ENCODE assay signal across 21 mouse cellular contexts in genomic region chr17:72561471-72561870, GRCm38 (mm10). TPM values are rescaled to one million over a fixed set of nuclear protein-coding genes. Genes with fewer than 3 reads are reported as not detected.
DNase-seq lines count a peak whose midpoint lies in the region; ATAC-seq lines count a peak whose summit lies in the region.
"Had no signal": no experiment of that assay in that cellular context is flagged by ENCODE, and none has a peak within 500 bp of the region (broad histone marks: within the 10 kb centered on the region; RNA-seq: fewer than 3 reads in every experiment).

No protein-coding gene starts in this region.

- H3K9ac ChIP-seq in forebrain, embryonic 14.5 days (ENCODE audit: low read length): no peak overlapping the region
- H3K9ac ChIP-seq in forebrain, embryonic 12.5 days: no peak overlapping the region
- H3K9ac ChIP-seq in neural tube, embryonic 12.5 days: no peak overlapping the region
- H3K9ac ChIP-seq in neural tube, embryonic 15.5 days (replicated peaks): no peak overlapping the region
- H3K9ac ChIP-seq in forebrain, embryonic 16.5 days (replicated peaks; ENCODE audit: low read depth, low read length): no peak overlapping the region
- H3K9ac ChIP-seq: embryonic facial prominence, embryonic 13.5 days; heart, embryonic 12.5 days; hindbrain, embryonic 14.5 days had no signal

- H3K27me3 ChIP-seq in forebrain, embryonic 14.5 days (replicated peaks; ENCODE audit: control insufficient read depth, insufficient read depth, low read length): no peaks in the 10 kb centered on the region
- no peaks in the 10 kb centered on the region for H3K27me3 ChIP-seq in forebrain, embryonic 12.5 days
- H3K27me3 ChIP-seq in neural tube, embryonic 12.5 days (replicated peaks): no peaks in the 10 kb centered on the region
- no peaks in the 10 kb centered on the region for H3K27me3 ChIP-seq in neural tube, embryonic 15.5 days (replicated peaks)
- H3K27me3 ChIP-seq in forebrain, embryonic 16.5 days (replicated peaks; ENCODE audit: control insufficient read depth, insufficient read depth, low read length): no peaks in the 10 kb centered on the region
- H3K27me3 ChIP-seq: embryonic facial prominence, embryonic 13.5 days; heart, embryonic 12.5 days had no signal

- peaks cover 9% of the 10 kb centered on the region for H3K4me1 ChIP-seq in forebrain, embryonic 14.5 days (ENCODE audit: control insufficient read depth, insufficient read depth, low read length)
- peaks cover 7% of the 10 kb centered on the region; the same call in 1 of the 2 replicates for H3K4me1 ChIP-seq in forebrain, embryonic 12.5 days
- no peaks in the 10 kb centered on the region for H3K4me1 ChIP-seq in neural tube, embryonic 12.5 days
- H3K4me1 ChIP-seq in neural tube, embryonic 15.5 days: peaks cover 3% of the 10 kb centered on the region; the same call in 1 of the 2 replicates
- peaks cover 10% of the 10 kb centered on the region for H3K4me1 ChIP-seq in forebrain, embryonic 16.5 days (replicated peaks; ENCODE audit: control insufficient read depth, insufficient read depth, low read length)
- H3K4me1 ChIP-seq: embryonic facial prominence, embryonic 13.5 days; heart, embryonic 12.5 days had no signal

- H3K36me3 ChIP-seq in forebrain, embryonic 14.5 days (ENCODE audit: control insufficient read depth, insufficient read depth, low read length): no peaks in the 10 kb centered on the region
- H3K36me3 ChIP-seq in forebrain, embryonic 12.5 days (replicated peaks): no peaks in the 10 kb centered on the region
- H3K36me3 ChIP-seq in neural tube, embryonic 12.5 days: no peaks in the 10 kb centered on the region
- no peaks in the 10 kb centered on the region for H3K36me3 ChIP-seq in neural tube, embryonic 15.5 days
- no peaks in the 10 kb centered on the region for H3K36me3 ChIP-seq in forebrain, embryonic 16.5 days (ENCODE audit: control insufficient read depth, insufficient read depth)
- H3K36me3 ChIP-seq: embryonic facial prominence, embryonic 13.5 days; heart, embryonic 12.5 days; hindbrain, embryonic 10.5 days had no signal

- no peak overlapping the region for H3K4me3 ChIP-seq in forebrain, embryonic 14.5 days (ENCODE audit: low read depth, low read length)
- H3K4me3 ChIP-seq in forebrain, embryonic 12.5 days (replicated peaks): no peak overlapping the region
- no peak overlapping the region for H3K4me3 ChIP-seq in neural tube, embryonic 12.5 days
- no peak overlapping the region for H3K4me3 ChIP-seq in neural tube, embryonic 15.5 days (replicated peaks)
- no peak overlapping the region for H3K4me3 ChIP-seq in forebrain, embryonic 16.5 days (replicated peaks; ENCODE audit: low read length)
- H3K4me3 ChIP-seq: embryonic facial prominence, embryonic 13.5 days; heart, adult 2 months; heart, embryonic 12.5 days; hindbrain, embryonic 10.5 days had no signal

- no peak overlapping the region for H3K4me2 ChIP-seq in forebrain, embryonic 14.5 days (ENCODE audit: low read length)
- no peak overlapping the region for H3K4me2 ChIP-seq in forebrain, embryonic 12.5 days
- H3K4me2 ChIP-seq in neural tube, embryonic 12.5 days (replicated peaks): no peak overlapping the region
- H3K4me2 ChIP-seq in neural tube, embryonic 15.5 days: no peak overlapping the region
- no peak overlapping the region for H3K4me2 ChIP-seq in forebrain, embryonic 16.5 days (ENCODE audit: low read length)
- H3K4me2 ChIP-seq: embryonic facial prominence, embryonic 13.5 days; heart, embryonic 12.5 days; hindbrain, embryonic 14.5 days had no signal

- peak; percentile 72 for DNase-seq in forebrain, embryonic 14.5 days (ENCODE audit: low spot score)
- no peak for DNase-seq in liver
- DNase-seq: adrenal gland, adult 8-10 months; cerebellum, adult 18-20 months; cerebellum, adult 9-11 months; cerebellum, postnatal 36 days; gastrocnemius, postnatal 10 days; heart, adult 2 months had no signal

- ATAC-seq in forebrain, embryonic 14.5 days: peak; percentile 68
- no peak; the same call in 1 of the 2 replicates for ATAC-seq in forebrain, embryonic 12.5 days (ENCODE audit: low FRiP score)
- peak; percentile 54; the same call in 1 of the 2 replicates for ATAC-seq in neural tube, embryonic 12.5 days (ENCODE audit: low FRiP score, low read depth)
- ATAC-seq in neural tube, embryonic 15.5 days (ENCODE audit: low FRiP score): no peak
- ATAC-seq in forebrain, embryonic 16.5 days: peak; percentile 90
- no peak for ATAC-seq in megakaryocyte, adult 5-6 weeks (ENCODE audit: poor library complexity, severe bottlenecking)
- ATAC-seq: intestine, embryonic 16.5 days; Patski had no signal

- WGBS in forebrain, embryonic 14.5 days: 8% methylated on average over 3 of the region's 3 CpGs
- 32% methylated on average over 3 of the region's 3 CpGs for WGBS in forebrain, embryonic 12.5 days
- WGBS in neural tube, embryonic 12.5 days: 47% methylated on average over 3 of the region's 3 CpGs
- 29% methylated on average over 3 of the region's 3 CpGs for WGBS in neural tube, embryonic 15.5 days
- 18% methylated on average over 3 of the region's 3 CpGs for WGBS in forebrain, embryonic 16.5 days

- no peaks in the 10 kb centered on the region for H3K9me3 ChIP-seq in forebrain, embryonic 14.5 days (replicated peaks; ENCODE audit: control insufficient read depth, low read length)
- no peaks in the 10 kb centered on the region for H3K9me3 ChIP-seq in forebrain, embryonic 12.5 days
- H3K9me3 ChIP-seq in neural tube, embryonic 12.5 days: no peaks in the 10 kb centered on the region
- no peaks in the 10 kb centered on the region for H3K9me3 ChIP-seq in neural tube, embryonic 15.5 days (replicated peaks)
- H3K9me3 ChIP-seq in forebrain, embryonic 16.5 days (ENCODE audit: control insufficient read depth, low read length): no peaks in the 10 kb centered on the region
- H3K9me3 ChIP-seq: embryonic facial prominence, embryonic 13.5 days; heart, embryonic 12.5 days had no signal

- no peak overlapping the region for H3K27ac ChIP-seq in forebrain, embryonic 14.5 days (ENCODE audit: low read depth, low read length)
- no peak overlapping the region for H3K27ac ChIP-seq in forebrain, embryonic 12.5 days
- H3K27ac ChIP-seq in neural tube, embryonic 12.5 days: no peak overlapping the region
- H3K27ac ChIP-seq in neural tube, embryonic 15.5 days (replicated peaks): no peak overlapping the region
- H3K27ac ChIP-seq in forebrain, embryonic 16.5 days (ENCODE audit: low read length): no peak overlapping the region
- H3K27ac ChIP-seq: embryonic facial prominence, embryonic 13.5 days; heart, adult 2 months; hindbrain, embryonic 10.5 days; hindbrain, embryonic 14.5 days had no signal

RNA-seq across cellular contexts. Expression of gene Alk, which starts 43.0 kb away (rescaled TPM):
- polyA plus RNA-seq in forebrain, embryonic 14.5 days (2014; fragmentation: Nextera tagmentation; extraction: Ambion mirVana): 0.55 and 1.3 TPM in 2 replicates
- polyA plus RNA-seq in forebrain, embryonic 12.5 days (2016; fragmentation: Nextera tagmentation; extraction: Ambion mirVana): 0.72 and 0.77 TPM in 2 replicates
- polyA plus RNA-seq in neural tube, embryonic 12.5 days (2016; fragmentation: Nextera tagmentation; extraction: Ambion mirVana): 2.2 and 2.6 TPM in 2 replicates
- 6.2 and 8.3 TPM in 2 replicates for polyA plus RNA-seq in neural tube, embryonic 15.5 days (2015; fragmentation: Nextera tagmentation; extraction: Ambion mirVana)
- 2.0 and 4.7 TPM in 2 replicates for polyA plus RNA-seq in forebrain, embryonic 16.5 days (2015; fragmentation: Nextera tagmentation; extraction: Ambion mirVana)
- not detected in 2 replicates for total RNA-seq in megakaryocyte, adult 5-6 weeks (2015)
- not detected in 2 replicates for total RNA-seq in megakaryocyte, adult 5-6 weeks (2017)
- total RNA-seq: heart, adult 2 months; heart, postnatal 25 days had no signal
- polyA plus RNA-seq: C2C12 had no signal

Comparison
In these comparisons a context has a peak if more than half of its experiments do, and no peak if none do; other contexts are left out.
1. ATAC-seq: peak in forebrain, embryonic 14.5 days (single experiment), neural tube, embryonic 12.5 days (single experiment) and forebrain, embryonic 16.5 days (single experiment); none in forebrain, embryonic 12.5 days (single experiment), neural tube, embryonic 15.5 days (single experiment) and megakaryocyte, adult 5-6 weeks (single experiment).